7 mouse cellular contexts compared by ENCODE assay signal in genomic region chr2:180333778-180334550, GRCm38 (mm10). TPM values are rescaled to one million over a fixed set of nuclear protein-coding genes. Genes with fewer than 3 reads are reported as not detected.
DNase-seq lines count a peak whose midpoint lies in the region; ATAC-seq and TF ChIP-seq lines count a peak whose summit lies in the region.

No protein-coding gene starts in this region.

- H3K36me3 ChIP-seq in testis, adult 2 months (ENCODE audit: control insufficient read depth, insufficient read depth, low read length), result no peaks in the 10 kb centered on the region
- H3K36me3 ChIP-seq in hindbrain, embryonic 13.5 days, result no peaks in the 10 kb centered on the region
- H3K36me3 ChIP-seq in liver, embryonic 15.5 days (replicated peaks), result no peaks in the 10 kb centered on the region

- peaks cover 3% of the 10 kb centered on the region for H3K27me3 ChIP-seq in testis, adult 2 months (ENCODE audit: control insufficient read depth, insufficient read depth, low read length)
- H3K27me3 ChIP-seq in hindbrain, embryonic 13.5 days, result peaks cover 93% of the 10 kb centered on the region
- H3K27me3 ChIP-seq in liver, embryonic 15.5 days, result peaks cover 71% of the 10 kb centered on the region

- no peak for DNase-seq in testis, postnatal 14 days (ENCODE audit: low spot score)
- DNase-seq in left cerebral cortex, postnatal 36 days (ENCODE audit: low spot score in 2 of 2), result no peak
- no peak for DNase-seq in urinary bladder, adult 18-20 months (ENCODE audit: low spot score in 2 of 2)
- DNase-seq in urinary bladder, adult 2 months (ENCODE audit: low spot score), result no peak

- H3K4me1 ChIP-seq in testis, adult 2 months (ENCODE audit: control insufficient read depth, insufficient read depth, low read length), result peaks cover 28% of the 10 kb centered on the region
- peaks cover 15% of the 10 kb centered on the region for H3K4me1 ChIP-seq in hindbrain, embryonic 13.5 days (replicated peaks)
- H3K4me1 ChIP-seq in liver, embryonic 15.5 days (replicated peaks), result no peaks in the 10 kb centered on the region

- TF ChIP-seq CTCF in testis, adult 2 months (IDR thresholded peaks at IDR 0.05; ENCODE audit: control insufficient read depth, insufficient read depth, insufficient replicate concordance, low read depth, low read length), result no peak

- H3K9ac ChIP-seq in hindbrain, embryonic 13.5 days, result peak overlapping the region; percentile 49; the same call in 1 of the 2 replicates
- no peak overlapping the region for H3K9ac ChIP-seq in liver, embryonic 15.5 days

- no peak for TF ChIP-seq POLR2A in testis, adult 2 months (IDR thresholded peaks at IDR 0.05; ENCODE audit: control insufficient read depth, low read depth, low read length)

- 1% methylated on average over 69 of the region's 69 CpGs for WGBS in hindbrain, embryonic 13.5 days
- WGBS in liver, embryonic 15.5 days (ENCODE audit: insufficient replicate concordance), result 2% methylated on average over 69 of the region's 69 CpGs

- H3K4me3 ChIP-seq in testis, adult 2 months (ENCODE audit: control insufficient read depth, low read depth, low read length), result peak overlapping the region; percentile 1; the same call in 1 of the 2 replicates
- peak overlapping the region; percentile 34 for H3K4me3 ChIP-seq in hindbrain, embryonic 13.5 days
- peak overlapping the region; percentile 35 for H3K4me3 ChIP-seq in liver, embryonic 15.5 days (replicated peaks)

- no peaks in the 10 kb centered on the region for H3K9me3 ChIP-seq in hindbrain, embryonic 13.5 days
- H3K9me3 ChIP-seq in liver, embryonic 15.5 days (replicated peaks), result no peaks in the 10 kb centered on the region

- ATAC-seq in hindbrain, embryonic 13.5 days (ENCODE audit: low FRiP score), result 0 out of 2 replicates have a peak, but pooled peaks have one; percentile 17
- ATAC-seq in liver, embryonic 15.5 days (ENCODE audit: insufficient read depth), result no peak

- intact Hi-C loops in left cerebral cortex, postnatal 36 days (cut with DNase I), result no loop called here

- H3K4me2 ChIP-seq in hindbrain, embryonic 13.5 days, result peak overlapping the region; percentile 55
- peak overlapping the region; percentile 46 for H3K4me2 ChIP-seq in liver, embryonic 15.5 days

- no peak overlapping the region for H3K27ac ChIP-seq in testis, adult 2 months (ENCODE audit: control insufficient read depth, insufficient read depth, low read depth, low read length)
- no peak overlapping the region for H3K27ac ChIP-seq in hindbrain, embryonic 13.5 days
- H3K27ac ChIP-seq in liver, embryonic 15.5 days (replicated peaks), result no peak overlapping the region

RNA-seq across cellular contexts. Expression of gene Gata5, which starts 0.5 kb away (rescaled TPM):
- polyA plus RNA-seq in testis, adult 2 months (2012; rRNA removed), result 0.10 TPM in 2 replicates
- polyA plus RNA-seq in hindbrain, embryonic 13.5 days (2015; fragmentation: Nextera tagmentation; extraction: Ambion mirVana), result 0.05 TPM in 1 of 2 replicates, not detected in the other
- polyA plus RNA-seq in liver, embryonic 15.5 days (2015; fragmentation: Nextera tagmentation; extraction: Ambion mirVana), result 0.25 and 0.37 TPM in 2 replicates
- total RNA-seq in left cerebral cortex, postnatal 36 days (2021), result not detected
- 23.2 and 32.9 TPM in 2 replicates for polyA plus RNA-seq in urinary bladder, adult 2 months (2012; rRNA removed)

RNA-seq across cellular contexts. Expression of gene Rbbp8nl, which starts 44.3 kb away (rescaled TPM):
- polyA plus RNA-seq in testis, adult 2 months (2012; rRNA removed), result 0.08 TPM in 1 of 2 replicates, not detected in the other
- not detected in 2 replicates for polyA plus RNA-seq in hindbrain, embryonic 13.5 days (2015; fragmentation: Nextera tagmentation; extraction: Ambion mirVana)
- not detected in 2 replicates for polyA plus RNA-seq in liver, embryonic 15.5 days (2015; fragmentation: Nextera tagmentation; extraction: Ambion mirVana)
- not detected for total RNA-seq in left cerebral cortex, postnatal 36 days (2021)
- 4.6 and 5.9 TPM in 2 replicates for polyA plus RNA-seq in urinary bladder, adult 2 months (2012; rRNA removed)

Comparison
In these comparisons a context has a peak if more than half of its experiments do, and no peak if none do; other contexts are left out.
1. RNA of gene Gata5, which starts 0.5 kb away (polyA plus RNA-seq): 23.2 to 32.9 TPM in urinary bladder, adult 2 months; 0.25 to 0.37 TPM in liver, embryonic 15.5 days, 0.10 TPM in testis, adult 2 months and 0.05 TPM in hindbrain, embryonic 13.5 days; every median in the first group is over 10 times any median in the second.
2. Peak in every context shown above with its lines, with median percentiles within 50 percentile points of each other: H3K4me3 ChIP-seq.